Mouse (Mus musculus) common myeloid progenitor, adult 5-6 weeks (primary cell): Measurements from ENCODE around the gene Rora. TPM values are rescaled to one million over a fixed set of nuclear protein-coding genes. Genes with fewer than 3 reads are reported as not detected.

Source experiments
- ATAC-seq: replicated peaks from 2 replicates; pipeline ENCODE4 v1.8.0; 2016; ENCODE audit warnings: low read depth, mild to moderate bottlenecking, moderate TSS enrichment, inconsistent platforms; ENCODE audit not compliant: poor library complexity, severe bottlenecking
- total RNA-seq: library from RNA; stranded (forward); fragments of 200-1000, 187-1606 nt; gene quantifications from 2 replicates; pipeline ENCODE4 v1.2.3, GENCODE M21; 2017

Rora gene
- total RNA-seq, 1 experiment from 2014 or later, result 1.1 TPM

DNA sequence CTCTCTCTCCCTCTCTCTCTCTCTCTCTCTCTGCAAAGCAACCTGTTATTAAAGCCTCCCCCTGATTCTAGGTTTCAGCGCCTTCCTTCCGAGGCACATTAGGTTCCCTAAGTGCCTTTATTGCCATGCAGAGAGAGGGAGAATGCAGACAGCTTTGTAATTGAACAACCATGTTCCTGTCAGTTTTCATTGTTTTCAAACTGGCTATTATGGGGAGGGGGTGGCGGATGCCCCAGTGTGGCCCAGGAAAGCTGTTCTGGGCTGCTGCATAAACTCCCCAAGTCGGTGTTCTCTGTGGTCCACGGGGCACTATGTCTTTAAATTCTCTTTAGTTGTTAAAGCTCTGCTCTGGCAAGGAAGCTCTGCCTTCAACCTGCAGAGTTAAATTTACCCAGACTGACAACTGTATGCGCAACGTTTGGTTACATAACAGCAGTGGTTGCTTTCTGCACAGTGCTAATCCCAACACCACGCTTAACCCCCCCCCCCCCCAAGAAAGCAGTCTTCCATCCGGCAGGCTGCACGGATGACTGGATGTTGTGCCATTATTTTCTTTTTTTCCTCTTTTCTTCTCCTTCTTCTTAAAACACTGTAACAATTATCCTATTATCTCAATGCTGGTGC lies 33.8 kb downstream of the Rora start:
- ATAC-seq, result no peak

DNA sequence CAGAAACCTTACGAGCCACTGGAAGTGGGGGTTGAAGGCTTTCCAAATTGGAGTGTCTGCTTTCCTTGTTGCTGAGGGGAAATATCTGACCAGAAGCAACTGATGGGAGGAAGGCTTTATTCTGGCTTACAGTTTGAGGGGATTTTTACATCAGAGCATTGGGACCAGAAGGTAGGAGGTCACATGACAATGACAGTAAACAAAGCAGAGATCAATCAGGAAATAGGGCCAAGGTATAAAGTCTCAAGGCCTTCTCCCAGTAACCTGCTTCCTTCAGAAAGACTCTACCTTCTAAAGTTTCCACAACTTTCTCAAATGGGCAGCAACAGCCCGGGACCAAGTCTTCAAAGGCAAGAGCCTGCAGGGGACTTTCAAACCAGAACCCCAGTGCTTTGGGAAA lies 34.6 kb downstream of the Rora start:
- no peak for ATAC-seq

DNA sequence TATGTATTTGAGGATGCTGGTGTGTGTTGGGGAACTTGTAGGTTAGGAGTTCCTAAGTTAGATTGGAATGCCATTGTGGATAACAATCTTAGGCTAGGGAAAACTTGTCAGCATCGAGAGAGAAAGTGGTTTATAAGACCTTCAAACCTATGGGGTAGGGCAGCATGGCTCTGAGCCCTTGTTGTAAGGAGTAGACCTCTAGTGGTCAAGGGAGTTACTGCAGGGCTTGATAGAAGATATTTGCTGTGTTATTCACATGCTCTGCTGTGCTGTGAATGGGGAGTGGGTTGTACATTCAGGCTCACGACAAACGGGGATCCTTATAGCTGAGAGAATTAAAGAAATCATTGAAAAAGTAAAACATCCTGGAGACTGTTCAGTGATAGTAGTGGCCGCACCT lies 35.8 kb downstream of the Rora start:
- 0 out of 2 replicates have a peak, but pooled peaks have one; percentile 63 for ATAC-seq

DNA sequence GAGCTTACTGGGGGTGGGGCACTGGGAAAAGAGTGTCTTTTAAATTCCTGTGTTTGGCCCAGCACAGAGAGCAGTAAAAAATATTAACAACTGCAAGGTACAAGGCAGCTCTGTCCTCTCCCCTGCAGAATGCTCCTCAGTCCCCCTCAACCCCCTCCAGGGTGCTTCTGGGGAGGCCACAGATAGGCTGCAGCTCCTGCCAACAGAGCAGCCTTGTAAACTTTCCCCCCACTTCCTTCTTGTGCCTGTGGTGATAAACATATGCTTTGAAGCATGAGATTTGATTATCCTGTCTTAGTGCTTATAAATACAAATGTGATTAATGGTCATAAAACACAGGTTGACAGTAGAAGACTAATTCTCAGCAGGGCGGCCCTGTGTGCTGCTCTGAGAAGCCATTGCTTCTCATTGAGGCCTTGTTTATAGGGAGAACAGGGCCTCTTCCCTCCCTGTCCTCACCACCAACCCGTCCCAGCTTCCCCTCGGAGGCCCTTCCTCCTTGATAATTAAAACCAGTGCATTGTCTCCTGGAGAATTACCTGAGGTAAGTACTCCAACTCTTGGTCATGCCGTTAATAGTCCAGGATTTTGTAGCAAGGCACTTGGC lies 41.4 kb downstream of the Rora start:
- ATAC-seq, result no peak

DNA sequence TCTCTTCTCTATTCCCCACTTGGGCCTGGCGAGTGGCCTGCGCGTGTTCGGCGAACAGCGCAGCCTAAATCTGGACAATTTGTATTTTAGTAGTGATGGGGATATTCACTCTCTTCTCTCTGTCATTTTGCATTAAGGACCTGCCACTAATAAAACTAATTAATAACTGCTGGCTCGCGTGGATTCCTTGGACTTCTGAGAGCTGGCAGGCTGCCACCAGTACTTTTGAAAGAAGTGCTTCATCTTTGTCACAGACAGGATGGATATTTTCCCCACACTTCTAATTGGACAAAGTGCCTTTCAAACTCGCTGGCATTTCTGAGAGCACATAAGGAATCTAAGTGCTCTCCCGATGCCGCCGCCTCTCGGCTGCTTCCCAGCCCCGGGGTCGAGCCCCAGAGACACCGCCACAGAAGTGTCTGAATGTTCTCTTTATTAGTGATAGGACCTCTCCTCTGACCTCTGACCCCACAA lies 41.9 kb downstream of the Rora start:
- no peak for ATAC-seq

DNA sequence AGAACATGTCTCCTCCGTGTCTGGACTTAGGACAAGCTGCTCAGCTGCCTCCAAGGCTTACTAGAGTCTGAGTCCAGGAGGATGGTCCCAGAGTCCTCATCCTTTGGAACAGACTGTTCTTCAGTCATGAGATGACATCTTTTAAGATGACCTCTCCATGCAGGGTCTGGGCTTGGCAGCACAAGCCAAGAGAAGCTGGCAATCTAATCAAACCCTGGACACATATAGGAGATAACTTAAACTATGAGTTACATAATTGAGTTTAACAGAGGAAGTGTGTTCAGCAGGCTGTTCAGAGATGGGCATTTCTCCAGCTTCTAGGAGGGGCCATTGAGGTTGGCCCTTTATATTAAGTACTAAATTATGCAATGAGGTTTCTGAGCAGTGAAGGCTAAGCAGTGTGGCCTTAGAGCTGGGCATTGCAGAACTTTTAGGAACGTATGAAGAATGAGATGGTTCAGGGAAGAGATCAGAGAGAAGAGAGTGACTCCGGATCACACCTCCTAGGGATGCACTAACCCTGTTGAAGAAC lies 42.9 kb downstream of the Rora start:
- ATAC-seq, result 0 out of 2 replicates have a peak, but pooled peaks have one; percentile 18

DNA sequence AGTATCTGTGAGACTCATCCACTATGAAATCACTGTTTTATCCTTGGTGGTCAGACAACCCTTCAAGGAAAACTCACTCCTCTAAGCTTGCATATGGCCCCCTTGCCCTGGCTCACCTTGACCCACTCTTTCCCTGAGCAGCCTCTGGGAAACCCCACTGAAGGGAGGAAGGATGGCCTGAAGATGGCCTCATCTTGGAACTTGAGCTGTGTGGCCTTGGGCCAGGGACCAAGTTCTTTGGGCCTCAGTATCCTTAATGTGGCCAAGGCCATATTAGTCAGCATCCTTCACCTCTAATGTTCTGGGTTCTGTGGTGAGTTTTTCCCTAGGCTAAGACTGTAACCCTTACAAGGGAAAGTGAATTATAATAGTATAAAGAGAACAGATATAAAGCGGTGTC lies 45.8 kb downstream of the Rora start:
- no peak for ATAC-seq

DNA sequence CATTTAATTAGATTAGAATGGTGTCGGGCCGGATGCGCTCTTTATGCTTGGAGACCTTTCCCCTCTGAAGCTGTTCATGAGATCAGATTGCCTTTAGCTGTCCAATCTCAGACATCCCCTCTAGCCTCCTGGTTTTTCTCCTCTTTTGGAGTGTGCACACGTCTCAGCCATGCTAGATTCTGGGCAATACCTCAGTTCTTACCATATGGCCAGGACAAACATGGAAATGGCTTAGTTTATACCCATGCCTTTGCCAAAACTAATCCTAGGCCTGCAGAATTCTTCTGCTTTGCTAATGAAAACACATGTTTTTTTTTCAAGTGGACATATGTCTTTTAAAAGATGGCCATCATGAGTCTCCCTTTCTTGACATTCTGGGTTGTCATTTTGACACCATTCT lies 46.3 kb downstream of the Rora start:
- no peak for ATAC-seq

DNA sequence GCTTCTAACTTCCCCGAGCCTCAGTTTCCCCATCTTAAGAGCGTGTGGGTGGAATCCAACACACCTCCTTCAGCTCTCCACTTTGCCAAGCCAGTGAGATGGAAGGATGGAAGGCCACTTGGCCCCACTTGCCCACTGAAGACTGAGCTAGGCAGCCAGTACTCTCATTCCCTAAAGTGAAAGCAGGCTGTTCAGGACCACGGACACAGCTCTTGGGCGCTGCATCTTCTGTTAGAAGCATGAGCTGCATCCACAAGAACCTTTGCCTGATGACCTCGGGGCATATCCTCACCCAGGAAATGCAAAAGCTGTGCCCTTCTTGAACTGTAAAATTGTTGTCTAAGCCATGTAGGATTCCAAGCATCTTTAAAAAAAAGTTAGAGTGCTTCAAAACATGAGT lies 54.0 kb downstream of the Rora start:
- no peak for ATAC-seq

DNA sequence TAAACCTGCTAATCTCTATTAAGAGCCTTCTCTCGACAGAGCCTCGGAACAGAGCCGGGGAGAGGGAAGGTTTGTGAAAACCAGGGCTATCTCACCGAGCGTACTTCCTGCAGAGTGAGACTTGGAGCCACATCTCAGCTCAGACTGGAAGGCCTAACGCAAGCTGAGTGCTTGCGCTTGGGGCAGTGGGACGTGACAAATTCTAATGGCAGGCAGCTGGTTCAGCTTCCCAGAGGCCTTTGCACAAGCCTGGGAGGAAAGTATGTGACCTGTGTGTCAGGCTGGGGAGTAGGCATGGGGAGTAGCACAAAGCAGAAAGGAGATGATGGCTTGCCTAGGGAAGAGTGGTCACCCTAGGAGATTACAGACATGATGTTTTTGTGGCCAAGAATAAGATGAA lies 55.6 kb downstream of the Rora start:
- ATAC-seq, result no peak

DNA sequence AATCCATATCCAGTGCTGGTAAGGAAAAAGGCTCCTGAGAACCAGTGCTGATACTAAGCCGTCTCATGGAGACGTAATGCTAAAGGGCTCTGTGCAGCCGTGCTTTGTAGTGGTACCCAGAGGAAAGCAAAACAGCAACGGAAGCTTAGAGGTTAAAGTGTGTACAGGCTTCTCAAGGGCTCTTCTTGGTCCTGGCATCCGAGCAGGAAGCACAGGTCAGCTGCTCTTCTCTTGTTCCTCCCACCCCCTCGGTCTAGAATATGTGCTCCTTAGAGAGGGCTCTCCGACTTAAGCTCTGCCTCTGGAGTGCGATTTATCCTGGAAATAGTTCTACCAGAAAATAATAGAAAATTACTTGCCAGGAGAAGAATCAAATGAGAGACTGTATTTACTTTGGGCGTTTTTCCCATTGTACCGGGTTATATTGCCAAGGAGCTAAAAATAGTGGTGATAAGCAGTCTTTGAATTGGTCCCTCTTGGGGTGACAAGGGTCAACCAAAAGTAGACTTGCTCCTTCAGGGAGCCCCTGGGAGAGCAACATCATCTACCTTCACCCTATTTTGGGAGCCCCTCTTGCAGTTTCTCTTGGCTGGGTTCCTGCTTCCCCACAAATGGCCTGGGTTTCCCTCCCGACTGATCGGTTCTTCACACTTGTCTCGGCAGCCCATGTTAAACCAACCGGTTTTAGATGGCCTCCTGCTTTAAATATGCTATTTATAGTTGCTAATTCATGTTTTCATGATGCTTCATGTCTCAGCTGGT lies 57.5 kb downstream of the Rora start:
- ATAC-seq, result no peak

DNA sequence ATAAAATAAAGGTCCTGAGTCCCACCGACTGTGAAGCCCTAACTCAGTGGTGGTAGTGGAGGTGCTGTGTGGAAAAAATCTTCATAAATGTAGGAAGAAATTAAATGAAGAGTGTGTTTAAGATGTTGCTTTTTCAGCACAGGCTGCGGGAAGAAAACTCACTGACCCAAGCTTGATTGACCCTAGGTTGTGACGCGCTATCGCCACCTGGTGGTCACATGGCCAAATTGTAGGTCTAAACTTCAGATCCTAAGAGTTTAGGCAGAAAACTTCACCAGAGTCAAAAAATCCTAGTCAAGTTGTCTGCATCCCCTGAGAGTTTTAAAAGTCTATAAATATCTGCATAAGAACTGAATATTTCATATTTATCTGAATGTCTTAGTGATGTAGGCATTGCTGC lies 63.4 kb downstream of the Rora start:
- no peak for ATAC-seq

DNA sequence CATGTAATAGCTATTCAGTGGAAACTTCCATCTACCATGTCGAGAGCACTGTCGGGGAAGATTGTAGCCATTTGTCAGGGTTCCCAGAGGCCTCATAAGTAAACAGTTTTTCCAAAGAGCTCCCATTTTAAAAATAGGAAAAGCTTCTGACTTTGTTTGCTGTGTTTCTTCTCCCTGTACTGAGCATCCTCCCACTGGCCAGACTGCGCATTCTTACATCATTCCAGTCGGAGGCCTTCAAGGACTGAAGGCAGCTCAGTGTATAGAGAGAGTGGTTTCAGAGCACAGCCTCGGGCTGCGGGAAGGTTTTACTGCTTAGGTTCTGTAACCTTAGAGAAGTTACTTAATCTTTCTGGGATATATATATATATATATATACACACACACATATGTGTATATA lies 64.8 kb downstream of the Rora start:
- no peak for ATAC-seq

DNA sequence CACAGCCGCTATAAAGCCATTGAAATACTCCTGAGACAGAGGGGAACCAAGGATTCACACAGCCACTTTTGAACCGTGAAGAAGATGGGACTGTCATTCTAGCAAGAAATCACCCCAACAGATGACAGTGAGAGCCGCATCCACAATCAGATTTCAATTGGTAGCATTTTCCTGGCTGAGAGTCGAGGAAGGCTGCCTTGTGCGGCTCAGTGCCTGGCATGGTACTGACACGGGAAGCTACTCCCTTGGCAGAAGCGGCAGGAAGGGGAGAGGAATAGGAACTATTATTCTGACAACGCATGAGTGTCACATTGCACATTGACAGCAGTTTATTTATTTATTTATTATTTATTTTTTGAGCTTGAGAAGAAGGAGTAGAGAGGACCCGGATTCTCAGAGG lies 65.7 kb downstream of the Rora start:
- ATAC-seq, result no peak

DNA sequence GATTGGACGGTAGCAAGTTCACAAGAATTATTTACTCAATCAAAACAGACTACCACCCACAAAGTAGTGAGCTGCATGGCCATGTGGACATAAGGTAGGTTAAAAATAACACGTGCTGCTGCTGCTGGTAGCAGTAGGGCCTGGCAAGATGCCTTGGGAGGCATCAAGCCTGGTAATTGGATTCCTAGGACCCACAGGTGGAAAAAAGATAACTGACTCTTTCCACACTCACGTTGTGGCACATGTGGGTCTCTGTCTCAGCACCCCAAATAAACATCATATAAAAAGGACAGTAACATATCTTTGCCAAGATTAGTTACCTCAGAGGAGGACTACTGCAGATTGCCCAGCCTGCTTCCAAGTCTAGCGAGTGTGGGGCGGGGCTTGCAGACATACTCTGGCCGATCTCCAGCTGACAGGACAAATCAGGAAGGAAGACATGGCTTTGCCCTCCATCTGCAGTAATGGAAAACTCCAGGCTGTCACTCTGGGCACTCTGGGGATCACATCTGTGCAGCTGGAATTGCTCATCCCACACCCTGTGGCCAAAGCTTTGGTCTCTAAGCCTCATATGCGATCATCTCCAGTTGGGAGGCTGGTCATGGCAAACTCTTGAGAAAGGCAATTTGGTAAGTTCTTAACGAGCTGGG lies 71.2 kb downstream of the Rora start:
- ATAC-seq, result no peak

DNA sequence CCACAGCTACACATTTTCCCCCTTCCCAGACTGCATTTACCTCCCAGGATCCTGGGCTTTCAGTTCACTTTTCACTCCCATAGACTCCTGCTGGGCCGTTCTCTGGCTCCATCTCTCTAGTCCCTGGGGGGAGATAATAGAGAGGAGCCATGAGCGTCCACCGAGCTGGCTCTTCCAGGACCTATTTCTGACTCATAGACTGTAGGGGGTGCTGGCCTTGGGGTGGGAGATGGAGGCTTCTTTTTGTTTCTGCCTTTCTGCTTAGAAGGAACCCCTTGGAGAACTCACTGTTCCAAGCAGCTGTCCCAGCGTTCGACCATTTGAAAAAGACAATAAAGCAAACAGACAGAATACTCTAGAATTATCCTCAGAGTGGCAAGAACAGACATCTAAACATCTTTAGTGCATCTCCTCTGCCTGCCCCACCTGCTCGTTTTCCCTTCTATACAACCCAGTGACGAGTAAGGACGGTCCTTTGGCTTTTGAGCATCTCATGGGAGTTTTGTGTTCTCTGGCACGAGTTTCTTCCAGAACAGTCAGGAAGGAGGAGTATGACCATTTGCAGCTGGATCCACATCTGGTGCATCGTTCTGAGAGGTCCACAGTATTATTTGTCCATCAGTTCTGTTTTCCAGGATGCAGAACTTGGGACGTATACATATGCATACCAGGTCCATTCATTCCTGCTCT lies 73.7 kb downstream of the Rora start:
- ATAC-seq, result no peak

DNA sequence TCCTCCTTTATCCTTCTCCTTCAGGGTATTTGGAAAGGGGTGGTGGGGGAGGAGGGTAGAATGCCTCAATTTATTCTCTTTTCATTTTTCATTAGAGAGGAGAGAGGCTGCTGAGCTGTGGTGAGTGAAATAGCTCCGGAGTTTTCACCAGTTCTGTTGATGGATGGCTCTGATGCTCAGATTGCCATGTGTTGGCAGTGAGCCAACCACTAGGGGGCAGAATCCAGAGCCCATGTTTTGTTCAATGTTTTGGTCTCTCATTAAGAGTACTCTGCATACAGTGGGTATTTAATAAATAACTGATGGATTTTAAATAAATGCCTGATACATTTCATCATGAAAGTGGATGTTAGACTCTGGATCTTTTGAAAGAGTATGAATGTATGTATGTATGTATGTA lies 77.9 kb downstream of the Rora start:
- no peak for ATAC-seq

DNA sequence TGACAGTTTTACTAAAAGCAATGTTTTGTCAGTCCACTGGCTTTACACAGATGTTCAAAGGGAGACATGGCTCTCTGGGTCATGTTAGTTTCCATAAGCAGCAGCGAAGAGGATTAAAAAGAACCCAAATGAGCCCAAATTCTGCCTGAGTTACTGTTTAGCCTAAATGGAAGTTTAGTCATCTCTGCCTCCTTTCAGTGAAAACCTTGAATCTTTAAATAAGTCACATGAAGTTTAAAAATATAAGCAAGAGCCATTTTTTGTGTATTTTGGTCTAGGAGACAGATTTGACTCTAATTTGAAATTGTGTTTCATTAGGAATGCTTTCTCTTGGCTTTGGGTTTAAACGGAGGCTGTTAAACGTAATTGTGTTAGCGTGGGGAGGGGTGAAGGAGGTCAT lies 79.3 kb downstream of the Rora start:
- ATAC-seq, result no peak

DNA sequence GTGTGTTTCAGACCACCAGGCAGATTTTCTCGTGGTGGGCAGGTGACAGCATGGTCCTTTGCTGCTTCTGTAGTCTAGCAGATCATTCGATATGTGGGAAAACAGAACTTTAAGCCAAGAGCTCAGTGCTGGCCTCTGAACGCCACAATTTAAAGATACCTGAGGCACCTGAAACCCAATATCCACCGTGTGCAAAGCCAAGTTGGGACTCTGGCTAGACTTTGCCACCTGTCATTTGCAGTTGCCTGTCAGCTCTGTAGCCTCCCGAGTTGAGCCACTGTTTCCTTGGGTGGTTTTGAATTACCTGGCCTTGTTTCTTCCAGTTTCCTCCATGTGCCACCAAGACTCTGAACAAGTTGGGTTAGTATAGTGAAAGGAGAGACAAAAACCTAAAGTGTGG lies 82.3 kb downstream of the Rora start:
- ATAC-seq, result no peak

DNA sequence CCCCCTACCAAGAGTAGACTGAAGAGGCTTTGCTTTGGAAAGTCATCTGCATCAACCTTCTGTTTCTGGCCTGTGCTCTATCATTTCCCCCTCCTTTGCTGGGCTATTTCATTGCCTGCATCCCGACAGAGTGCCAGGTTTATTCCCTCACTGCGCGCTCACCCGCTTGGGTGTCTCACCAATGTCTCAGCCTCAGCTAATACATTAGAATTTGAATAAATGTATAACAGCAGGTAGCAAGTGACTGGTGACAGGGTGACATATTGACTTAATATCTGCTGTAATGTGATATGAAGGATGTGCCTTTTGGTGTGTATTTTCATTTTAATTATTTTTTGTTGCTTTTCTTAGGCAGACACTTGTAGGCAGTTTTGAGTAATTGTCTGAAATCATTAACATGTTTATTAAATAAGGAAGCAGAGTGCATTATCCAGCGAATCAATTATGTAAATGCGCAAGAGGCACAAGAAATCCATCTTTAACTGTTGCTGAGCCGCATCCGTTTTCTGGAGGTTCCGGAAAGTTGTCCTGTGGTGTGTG lies 83.7 kb downstream of the Rora start:
- ATAC-seq, result no peak
